Mouse (Mus musculus) lung, adult 2 months (tissue): ENCODE measurements around the gene Ddx28.

Source experiments
- CTCF ChIP-seq: fragments of 200-500 bp; IDR thresholded peaks from 2 replicates; pipeline ENCODE4 v1.5.1; 2011; ENCODE audit warnings: mild to moderate bottlenecking, low read length, control low read depth; ENCODE audit not compliant: insufficient read depth
- POLR2A ChIP-seq: fragments of 200-500 bp; IDR thresholded peaks from 2 replicates; pipeline ENCODE4 v1.6.1; 2011; ENCODE audit warnings: low read depth, mild to moderate bottlenecking, control low read depth, low read length, borderline replicate concordance; ENCODE audit errors: extremely low read depth

GRCm38 (mm10) chr8:105961536-105961935 lies 50.1 kb downstream of the Ddx28 start:
- no peak for TF ChIP-seq POLR2A
- no peak for TF ChIP-seq CTCF
